Mouse (Mus musculus) kidney, adult 9 months (tissue): ENCODE results near the gene Mnt.

Experiments
- DNase-seq: peaks from one replicate; pipeline ENCODE4 v3.0.0; 2022

Gene Mnt

DNA sequence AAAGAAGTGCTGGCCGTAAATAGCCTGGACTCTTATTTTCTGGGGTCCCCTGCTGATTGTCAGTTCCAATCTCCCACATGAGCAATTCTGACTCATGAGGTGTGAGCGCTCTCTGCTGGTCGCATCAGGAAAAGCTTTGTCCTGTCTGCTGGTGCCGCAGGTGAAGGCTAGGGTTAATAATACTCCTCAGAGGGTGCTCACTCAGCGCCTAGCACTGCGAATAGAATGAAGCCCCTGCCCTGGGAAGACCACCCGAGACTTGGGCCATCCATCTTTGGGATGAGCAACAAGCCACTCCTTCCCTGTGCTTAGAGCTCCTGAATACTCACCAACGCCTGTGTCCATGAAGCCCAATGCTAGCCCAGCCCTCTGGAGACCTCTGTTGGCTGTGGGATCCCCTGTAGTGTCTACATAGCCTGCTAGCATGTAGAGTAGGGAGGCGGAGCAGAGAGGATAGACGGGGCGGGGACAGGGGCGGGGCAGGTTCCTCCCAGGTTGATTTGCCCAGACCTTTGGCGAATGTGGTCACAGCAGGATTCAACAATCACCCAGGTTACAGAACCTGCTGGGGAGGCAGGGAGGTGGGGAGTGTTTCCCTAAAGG lies 17.3 kb downstream of the Mnt start:
- DNase-seq, result peak; percentile 92

GRCm38 (mm10) chr11:74850998-74851661 lies 20.4 kb downstream of the Mnt start:
- peak; percentile 89 for DNase-seq

- DNase-seq, result no peak
These were observed 27.0 kb downstream of the Mnt start for GRCm38 (mm10) chr11:74857756-74858155.

GRCm38 (mm10) chr11:74862129-74862528 lies 31.4 kb downstream of the Mnt start:
- no peak for DNase-seq

DNA sequence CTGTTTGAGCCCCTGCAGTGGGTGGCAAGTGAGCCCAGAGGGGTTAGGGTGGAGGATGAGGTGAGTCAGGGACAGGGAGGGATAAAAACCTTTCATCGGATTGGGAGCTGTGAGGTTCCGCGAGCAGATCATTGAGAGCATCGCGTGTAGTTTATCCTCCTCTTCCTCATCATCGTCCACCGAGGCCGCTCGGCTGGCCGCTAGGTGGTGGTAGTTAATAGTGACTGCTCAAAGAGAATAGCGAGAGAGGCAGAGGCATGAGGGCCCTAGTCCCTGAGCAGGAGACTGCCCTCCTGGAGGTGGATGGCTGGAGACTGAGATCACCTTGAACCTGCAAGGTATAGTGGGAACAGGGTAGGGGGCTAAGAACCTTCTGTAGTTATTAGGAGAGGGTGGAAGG lies 32.8 kb downstream of the Mnt start:
- DNase-seq, result no peak

DNA sequence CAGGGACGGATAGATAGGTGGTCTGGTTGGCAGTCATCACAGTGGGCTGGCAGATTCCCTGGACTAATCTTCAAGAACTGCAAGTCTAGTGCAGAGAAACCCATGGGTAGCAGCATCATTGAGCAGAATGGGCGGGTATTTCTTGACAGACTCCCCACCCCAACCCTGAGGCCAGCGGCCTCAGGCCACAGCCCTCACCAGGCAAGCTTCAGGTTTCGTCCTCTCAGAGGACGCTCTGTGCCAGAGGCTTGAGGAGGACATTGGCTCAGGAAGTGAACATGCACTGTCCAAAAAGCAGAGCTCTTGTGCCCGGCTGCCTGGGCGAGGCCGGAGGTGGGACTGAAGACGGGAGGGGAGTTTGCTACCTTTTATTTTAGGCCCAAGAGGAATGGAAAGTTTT lies 33.7 kb downstream of the Mnt start:
- no peak for DNase-seq

DNA sequence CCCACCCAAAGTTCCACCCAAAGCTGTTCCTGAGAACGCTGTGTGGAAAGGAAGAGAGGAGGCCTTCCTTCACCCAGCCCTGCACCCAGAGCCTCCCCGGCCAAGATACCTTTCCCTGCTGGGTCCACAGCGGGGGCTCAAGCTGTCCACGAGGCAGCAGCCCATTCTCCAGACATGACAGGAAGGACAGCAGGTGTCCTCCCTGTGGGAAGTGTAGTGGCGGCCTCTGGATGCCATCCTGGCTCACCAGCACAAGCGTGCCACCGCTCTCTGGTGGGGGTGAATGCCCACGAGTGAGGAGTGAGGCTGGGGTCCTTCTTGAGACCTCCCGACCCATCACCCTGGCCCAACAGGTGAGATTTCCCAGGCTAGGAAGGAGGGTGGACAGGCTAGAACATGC lies 34.5 kb downstream of the Mnt start:
- DNase-seq, result no peak

DNA sequence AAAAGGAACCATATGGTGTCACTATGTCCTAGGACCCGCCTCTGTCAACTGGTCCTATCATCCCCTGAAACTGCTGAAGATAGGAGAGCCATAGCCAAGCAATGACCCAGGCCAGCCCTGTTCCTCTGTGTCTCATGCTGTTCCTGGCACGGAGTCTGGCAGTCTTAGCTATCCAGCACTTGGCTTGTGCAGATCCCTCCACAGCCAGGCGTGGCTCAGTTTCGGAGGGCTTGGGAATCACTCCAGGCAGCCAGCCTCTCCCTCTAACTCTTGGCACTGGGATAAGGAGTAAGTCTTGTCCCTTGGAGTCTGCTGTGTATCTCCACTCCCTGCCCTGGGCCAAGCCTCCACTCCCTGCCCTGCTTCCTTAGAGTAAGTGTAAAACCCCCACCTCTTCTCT lies 35.9 kb downstream of the Mnt start:
- DNase-seq, result no peak

DNA sequence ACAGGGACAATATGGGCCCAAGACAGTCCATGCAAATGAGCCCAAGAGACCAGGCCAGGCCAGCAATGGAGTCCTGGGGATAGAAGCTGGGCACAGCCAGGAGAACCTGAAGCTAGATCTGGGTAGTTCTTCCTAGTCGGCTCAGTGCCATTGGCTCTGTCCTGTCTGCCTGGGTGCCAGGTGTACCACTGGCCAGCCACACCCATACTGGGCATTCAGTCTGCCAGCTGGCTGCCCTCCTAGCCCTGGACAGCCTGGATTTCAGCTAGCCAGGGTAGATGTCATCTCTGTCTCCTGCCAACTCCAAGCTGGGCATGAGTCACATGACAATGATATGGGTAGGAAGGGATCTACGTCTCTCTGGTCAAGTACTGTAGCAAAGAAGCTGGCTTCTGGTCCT lies 36.5 kb downstream of the Mnt start:
- DNase-seq, result peak; percentile 87

DNA sequence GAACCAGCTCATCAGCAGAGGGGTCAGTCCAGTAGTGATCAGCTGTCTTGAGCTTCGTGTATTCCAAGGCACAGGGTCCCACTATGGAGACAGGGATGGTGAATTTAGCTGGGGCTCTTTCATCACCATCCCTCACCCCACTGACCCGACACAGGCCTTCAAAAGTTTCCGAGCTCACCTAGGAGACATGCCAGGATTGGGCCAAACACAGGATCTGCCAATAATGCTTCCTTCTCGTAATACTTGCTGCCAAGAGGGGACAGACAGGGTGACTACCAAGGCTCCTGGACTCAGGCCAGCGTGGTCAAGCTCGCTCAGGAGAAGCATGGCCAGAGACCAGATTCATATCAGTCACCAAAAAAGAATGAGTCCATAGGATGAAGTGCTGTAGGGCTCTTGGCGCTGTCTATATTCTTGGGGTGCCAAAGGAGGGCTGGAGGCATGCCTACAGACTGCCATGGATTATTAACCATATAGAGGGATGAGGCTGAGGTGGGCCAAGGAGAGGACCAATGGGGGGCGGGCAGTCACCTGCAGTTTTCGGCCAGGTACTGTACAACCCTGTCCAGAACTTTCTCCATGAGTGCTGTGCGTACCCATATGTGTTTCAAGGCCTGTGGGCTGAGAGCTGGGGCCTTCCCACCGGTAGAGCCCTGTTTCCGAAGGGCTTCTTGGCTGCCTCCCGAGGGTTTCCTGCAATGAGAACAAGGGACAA lies 37.5 kb downstream of the Mnt start:
- DNase-seq, result no peak

DNA sequence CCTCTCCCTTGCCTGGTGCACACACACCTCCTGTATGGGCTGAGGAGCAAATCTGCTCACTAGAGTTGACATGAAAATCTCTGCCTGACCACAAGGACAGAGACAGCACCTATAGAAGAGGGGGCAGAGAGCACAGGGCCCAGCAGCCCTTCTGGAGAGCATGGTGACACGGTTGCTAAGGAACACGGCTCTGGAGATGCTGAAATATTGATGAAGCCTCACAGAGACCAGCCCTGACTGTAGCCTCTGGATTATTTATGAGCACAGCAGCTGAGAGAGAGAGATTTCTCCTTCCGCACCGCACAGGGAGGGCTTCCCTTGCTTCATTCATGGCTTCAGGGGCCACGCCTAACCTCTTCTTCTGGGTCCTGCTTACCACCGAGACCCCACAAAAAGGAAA lies 38.9 kb downstream of the Mnt start:
- DNase-seq, result no peak

GRCm38 (mm10) chr11:74870544-74870943 lies 39.8 kb downstream of the Mnt start:
- peak; percentile 27 for DNase-seq

DNA sequence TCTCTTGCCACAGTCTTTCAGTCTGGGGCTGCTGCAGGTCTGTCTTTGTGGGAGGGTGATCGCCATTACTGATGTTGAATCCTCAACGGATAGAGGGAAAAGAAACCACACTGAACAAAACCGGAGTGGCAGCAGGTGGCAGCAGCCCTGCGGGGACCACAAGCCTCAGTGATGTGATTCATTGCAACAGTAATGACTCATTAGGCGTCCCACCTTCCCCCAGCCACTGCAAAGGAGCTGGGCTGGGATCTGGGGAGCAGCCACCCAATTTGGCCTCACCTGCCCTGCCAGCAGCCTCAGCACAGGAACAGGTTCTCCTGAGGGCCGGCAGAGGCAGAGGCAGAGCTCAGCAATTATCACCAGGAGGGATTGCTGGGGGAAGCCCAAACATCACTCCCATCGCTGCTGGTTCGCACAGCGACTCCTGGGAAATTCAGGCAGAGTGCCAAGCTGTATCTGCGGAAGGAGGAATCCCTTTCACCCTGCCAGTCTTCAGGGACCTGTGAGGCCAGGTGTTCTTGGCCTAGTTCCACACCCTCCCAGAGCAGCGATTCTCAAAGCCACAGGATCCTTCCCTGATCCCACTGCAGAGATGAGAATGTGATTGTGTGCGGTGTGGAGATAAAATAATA lies 40.4 kb downstream of the Mnt start:
- no peak for DNase-seq

DNA sequence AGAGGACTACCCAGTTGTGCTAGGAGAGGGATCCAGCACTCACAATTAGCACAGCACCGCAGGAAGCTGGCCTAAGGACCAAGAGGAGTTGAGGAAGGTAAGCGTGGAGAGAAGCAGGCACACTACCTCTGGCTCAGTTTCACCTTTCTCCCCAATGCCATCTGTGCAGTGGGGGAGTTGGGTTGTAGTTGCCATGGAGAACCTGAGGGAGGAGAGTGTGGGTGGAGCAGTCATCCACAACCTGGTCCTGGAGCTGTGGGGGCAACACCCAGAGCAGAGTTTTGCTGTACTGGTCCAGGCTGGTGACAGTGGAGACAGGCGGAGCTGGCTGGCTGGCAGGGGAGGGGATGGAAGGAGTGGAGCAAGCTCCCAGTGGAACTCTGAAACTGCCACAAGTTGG lies 43.9 kb downstream of the Mnt start:
- no peak for DNase-seq

GRCm38 (mm10) chr11:74876801-74877200 lies 46.1 kb downstream of the Mnt start:
- peak; percentile 46 for DNase-seq

- DNase-seq, result no peak
These were observed 50.3 kb downstream of the Mnt start for GRCm38 (mm10) chr11:74880999-74881398.

DNA sequence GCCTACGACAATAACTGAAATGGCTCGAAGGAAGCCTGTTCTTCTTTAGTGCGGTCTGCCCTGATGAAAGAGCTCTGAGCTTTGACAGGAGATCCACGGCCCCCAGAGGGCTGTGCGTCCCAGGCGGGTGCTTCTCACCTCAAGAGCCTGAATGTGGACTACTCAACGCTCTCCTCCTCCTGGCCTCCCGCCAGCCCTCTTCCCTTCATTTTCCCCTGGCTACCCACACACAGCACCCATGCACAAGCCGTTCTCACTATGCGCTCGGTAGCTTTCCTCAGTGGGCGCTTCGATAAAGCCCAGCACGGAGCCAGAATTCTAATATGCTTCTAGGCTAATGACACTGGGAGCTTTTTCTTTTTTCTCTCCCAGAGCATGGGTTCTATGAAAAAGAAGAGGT lies 51.3 kb downstream of the Mnt start:
- no peak for DNase-seq

DNA sequence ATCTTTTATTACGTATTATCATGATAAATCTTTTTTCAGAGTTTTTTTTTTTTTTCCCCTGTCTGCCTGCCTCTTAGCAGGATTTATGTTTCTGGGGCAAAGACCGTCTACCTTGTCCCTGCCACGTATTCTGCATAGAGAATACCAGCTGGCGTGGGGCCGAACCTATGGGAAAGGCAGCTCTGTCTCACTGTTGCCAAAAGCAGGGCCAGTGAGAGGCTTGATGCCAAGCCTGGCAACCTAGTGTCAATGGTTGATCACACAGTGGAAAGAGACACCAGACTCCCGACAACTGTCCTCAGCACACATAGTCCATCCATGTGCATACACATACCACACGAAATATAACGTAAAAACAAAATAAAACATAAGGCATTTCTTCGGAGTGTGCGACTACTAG lies 52.4 kb downstream of the Mnt start:
- DNase-seq, result no peak

- peak; percentile 69 for DNase-seq
These were observed 63.9 kb downstream of the Mnt start for GRCm38 (mm10) chr11:74894619-74895018.
